Mouse (Mus musculus): Measurements from ENCODE around the gene Brd4.

GRCm38 (mm10) chr17:32262831-32263559 is 21.5 kb downstream of the Brd4 start:
- no peak for TF ChIP-seq CTCF (IDR thresholded peaks at IDR 0.05; ENCODE audit: low read depth)
- TF ChIP-seq EP300 (optimal IDR thresholded peaks at IDR 0.05) = no peak
